Mouse (Mus musculus): ENCODE data around the gene Tbc1d22a. TPM values are rescaled to one million over a fixed set of nuclear protein-coding genes. Genes with fewer than 3 reads are reported as not detected.

Tbc1d22a gene
- 32.3 and 52.2 TPM in 2 replicates for total RNA-seq (2023)

DNA sequence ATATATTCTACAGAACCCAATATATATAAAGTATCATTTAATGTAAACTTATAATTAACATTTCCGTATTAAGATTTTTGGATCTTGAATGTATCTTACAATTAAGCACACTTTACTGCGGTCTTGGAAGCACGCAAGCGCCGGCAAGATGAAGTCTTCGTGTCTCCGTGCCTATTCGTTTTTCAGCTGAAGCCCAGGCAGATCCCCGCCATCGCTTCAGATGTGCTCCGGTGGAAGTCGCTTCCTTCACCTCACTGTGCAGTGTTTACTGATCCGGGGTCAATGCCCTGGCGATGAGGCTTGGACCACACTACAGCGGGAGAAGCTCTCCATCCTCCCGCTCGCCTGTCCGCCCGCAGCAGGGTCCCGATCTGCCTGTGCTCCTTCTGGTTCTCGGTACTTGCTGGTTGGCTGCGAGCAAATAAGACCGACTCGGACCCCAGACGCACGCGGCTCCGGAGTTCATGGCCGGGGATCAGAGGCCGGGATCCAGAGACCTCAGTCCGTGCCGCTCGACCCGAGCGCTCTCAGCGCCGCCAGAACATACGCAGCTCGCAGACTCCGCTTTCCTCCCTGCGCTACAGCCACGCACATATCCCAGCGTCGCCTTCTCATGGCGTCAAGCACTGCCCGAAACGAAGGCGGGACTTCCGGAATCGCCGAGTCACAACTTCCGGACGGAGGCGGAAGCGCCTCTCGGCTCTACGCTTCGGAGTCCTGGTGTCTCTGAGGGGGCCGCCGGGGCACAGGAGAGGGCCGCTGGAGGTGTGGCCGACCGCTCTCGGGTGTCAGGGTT lies at the start of gene Tbc1d22a:
TSS of gene Tbc1d22a (plus strand) at position 707 of the 796 bp plus-strand sequence.

DNA sequence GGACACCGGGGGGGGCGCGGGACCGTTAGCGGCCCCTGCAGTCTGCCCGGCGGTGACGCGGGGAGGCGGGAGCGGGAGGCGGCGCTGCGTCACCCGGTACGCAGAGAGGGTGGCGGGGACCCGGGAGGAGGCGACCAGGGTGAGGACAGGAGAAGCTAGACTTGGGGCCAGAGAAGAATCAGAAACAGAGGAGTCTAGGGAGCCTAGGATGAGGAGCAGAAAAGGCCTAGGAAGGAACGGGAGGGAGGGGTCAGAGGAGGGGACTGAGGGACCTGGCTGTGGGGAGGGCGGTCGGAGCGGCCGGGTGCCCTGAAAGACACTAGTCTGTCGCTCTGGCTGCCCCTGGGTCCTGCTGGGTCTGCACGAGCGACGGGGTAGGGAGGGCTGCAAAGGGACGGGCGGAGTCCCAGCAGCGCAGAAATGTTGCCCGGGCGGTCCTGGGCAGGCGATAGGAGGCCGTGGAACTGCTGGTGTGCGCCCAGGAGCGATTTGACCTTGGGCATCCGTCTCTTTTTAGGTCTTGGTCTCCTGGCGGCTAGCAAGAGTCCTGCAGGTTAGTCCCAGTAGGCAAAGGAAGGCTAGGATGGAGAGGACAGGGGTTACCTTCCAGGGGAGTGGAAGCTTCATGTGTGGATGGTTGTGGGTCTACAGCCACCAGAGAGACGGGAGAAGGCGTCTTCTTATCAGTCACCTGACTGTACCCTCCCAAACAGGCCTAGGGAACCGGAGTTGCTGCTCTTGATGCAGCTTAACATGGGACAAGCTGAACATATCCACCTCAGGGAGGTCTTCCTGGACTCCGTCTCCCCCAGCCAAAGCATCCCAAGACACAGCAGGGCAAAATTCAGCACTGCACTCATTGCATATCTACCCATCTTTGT lies 28.3 kb upstream of the Tbc1d22a start, which contains the start of gene Cerk:
TSS of gene Cerk (minus strand) at position 453 of the 881 bp plus-strand sequence.

Other genes with a start within 250 kb of the Tbc1d22a start
- gene Celsr1, start 180.7 kb upstream of the Tbc1d22a start, total RNA-seq (2023), result 1.2 and 1.4 TPM in 2 replicates
- 9.8 and 11.7 TPM in 2 replicates for gene Gramd4, start 156.8 kb upstream of the Tbc1d22a start, total RNA-seq (2023)
- gene Cerk, start 28.3 kb upstream of the Tbc1d22a start, total RNA-seq (2023), result 24.4 and 25.4 TPM in 2 replicates

All from neutrophil, adult 65 days (primary cell).